Mouse (Mus musculus): ENCODE data around the gene Syt11.

GRCm38 (mm10) chr3:88803910-88804540 is 29.1 kb upstream of the Syt11 start:
- TF ChIP-seq CTCF (IDR thresholded peaks at IDR 0.05; ENCODE audit: extremely low read depth, insufficient read depth, insufficient read length, insufficient replicate concordance) (no peak), POLR2A (IDR thresholded peaks at IDR 0.05; ENCODE audit: low read depth, low read length) (no peak)

Data from spleen, adult 2 months (tissue).